Mouse (Mus musculus): ENCODE data around the gene Stpg4.

DNA sequence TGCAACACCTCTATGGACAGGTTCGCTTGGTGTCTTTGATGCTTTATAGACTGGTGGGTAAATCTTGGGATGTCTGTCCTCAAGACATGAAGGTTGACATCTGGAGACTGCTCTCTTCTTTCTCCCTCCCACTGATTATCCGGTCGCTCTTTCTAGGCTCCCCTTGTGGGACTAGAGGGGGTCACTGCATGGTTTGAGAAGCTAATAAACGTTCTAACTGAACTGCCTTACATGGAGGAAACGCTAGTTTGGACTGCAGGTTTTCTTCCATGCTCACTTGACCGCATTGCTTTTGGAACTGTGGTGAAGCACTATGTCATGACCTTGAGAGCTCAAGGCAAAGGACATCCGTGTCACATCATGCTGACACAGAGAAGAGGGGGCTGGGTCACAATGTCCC lies 25.8 kb upstream of the Stpg4 start:
- TF ChIP-seq POLR2A (IDR thresholded peaks at IDR 0.05; ENCODE audit: borderline replicate concordance, insufficient read depth, low read length): no peak
- no peak for TF ChIP-seq CTCF (IDR thresholded peaks at IDR 0.05; ENCODE audit: borderline replicate concordance, insufficient read depth, low read depth, low read length)
